Mouse (Mus musculus) intestine, embryonic 14.5 days (tissue): ENCODE data around the gene Pkig. TPM values are rescaled to one million over a fixed set of nuclear protein-coding genes. Genes with fewer than 3 reads are reported as not detected.

Source experiments
- ATAC-seq: fragments of 200-750 bp; cut with Nextera tagmentation; replicated peaks from 2 replicates; pipeline ENCODE4 v1.8.0; 2017; ENCODE audit warnings: low read depth, moderate number of reproducible peaks, moderate TSS enrichment, moderate library complexity; ENCODE audit not compliant: low FRiP score, low TSS enrichment
- DNase-seq: peaks from one replicate; pipeline ENCODE4 v3.0.0-alpha.2; 2018; ENCODE audit warnings: low spot score
- H3K27ac ChIP-seq: fragments of 300-500 bp; sonication (generic); 2 replicates; pipeline ENCODE4 v1.5.1; 2014; ENCODE audit warnings: low read depth, mild to moderate bottlenecking, control low read depth
- H3K27me3 ChIP-seq: fragments of 300-500 bp; sonication (generic); replicated peaks from 2 replicates; pipeline ENCODE4 v1.6.1; 2014; ENCODE audit warnings: low read length, control low read depth; ENCODE audit not compliant: control insufficient read depth, insufficient read depth
- H3K36me3 ChIP-seq: fragments of 300-500 bp; sonication (generic); 2 replicates; pipeline ENCODE4 v1.6.1; 2014; ENCODE audit warnings: low read length, control low read depth; ENCODE audit not compliant: control insufficient read depth, insufficient read depth
- H3K4me1 ChIP-seq: fragments of 300-500 bp; sonication (generic); replicated peaks from 2 replicates; pipeline ENCODE4 v1.6.1; 2014; ENCODE audit warnings: low read length, control low read depth, mixed read lengths; ENCODE audit not compliant: control insufficient read depth, insufficient read depth
- H3K4me2 ChIP-seq: fragments of 300-500 bp; sonication (generic); 2 replicates; pipeline ENCODE4 v1.6.1; 2014; ENCODE audit warnings: low read length
- H3K4me3 ChIP-seq: fragments of 300-500 bp; sonication (generic); 2 replicates; pipeline ENCODE4 v1.5.1; 2014; ENCODE audit warnings: low read depth, low read length, control low read depth, mixed read lengths
- H3K9ac ChIP-seq: fragments of 300-500 bp; sonication (generic); 2 replicates; pipeline ENCODE4 v1.6.1; 2014; ENCODE audit warnings: mild to moderate bottlenecking, low read length
- H3K9me3 ChIP-seq: fragments of 300-500 bp; sonication (generic); 2 replicates; pipeline ENCODE4 v1.6.1; 2016; ENCODE audit warnings: low read length, control low read depth; ENCODE audit not compliant: control insufficient read depth
- WGBS: fragments of 180-500 bp; shearing (Covaris S2); extraction: QIAGEN DNeasy Blood & Tissue Kit; methylation state at CpG from one replicate; pipeline ENCODE4 v1.1.7; 2014; 5-methylcytosine and 5-hydroxymethylcytosine counted together
- polyA plus RNA-seq: library from polyadenylated mRNA; unstranded; fragments of >200 nt; fragmentation: Nextera tagmentation; extraction: Ambion mirVana; gene quantifications from 2 replicates; pipeline ENCODE4 v1.2.1, GENCODE M21; 2014

Gene Pkig
- polyA plus RNA-seq, 1 experiment from 2014 or later: 130 TPM

DNA sequence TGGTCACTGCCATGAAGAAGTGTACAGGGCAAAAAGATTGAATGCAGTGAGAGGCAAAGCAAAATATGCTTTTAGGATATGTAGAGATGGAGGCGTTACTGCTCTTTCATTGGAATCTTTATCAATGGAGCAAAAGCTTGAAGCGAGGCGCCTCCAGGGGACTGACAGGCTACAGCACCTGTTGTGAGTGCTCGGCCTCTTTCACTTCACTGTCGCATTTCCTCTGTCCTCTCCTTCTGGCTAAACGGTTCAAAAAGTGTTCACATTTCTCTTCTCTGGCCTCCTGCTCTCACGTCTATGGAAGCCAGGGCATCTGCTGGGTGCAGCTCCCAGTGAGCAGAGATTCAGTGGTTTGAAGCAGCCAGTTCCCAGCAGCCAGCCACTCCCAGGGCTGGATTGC, 44.2 kb downstream of the Pkig start:
- DNase-seq: no peak
- H3K4me2 ChIP-seq: no peak overlapping the region
- no peaks in the 10 kb centered on the region for H3K36me3 ChIP-seq
- no peaks in the 10 kb centered on the region for H3K27me3 ChIP-seq
- H3K27ac ChIP-seq: no peak overlapping the region
- H3K9ac ChIP-seq: no peak overlapping the region
- no peak overlapping the region for H3K4me3 ChIP-seq
- peaks cover 14% of the 10 kb centered on the region for H3K4me1 ChIP-seq
- H3K9me3 ChIP-seq: no peaks in the 10 kb centered on the region
- ATAC-seq: no peak
- 71% methylated on average over 7 of the region's 7 CpGs for WGBS

DNA sequence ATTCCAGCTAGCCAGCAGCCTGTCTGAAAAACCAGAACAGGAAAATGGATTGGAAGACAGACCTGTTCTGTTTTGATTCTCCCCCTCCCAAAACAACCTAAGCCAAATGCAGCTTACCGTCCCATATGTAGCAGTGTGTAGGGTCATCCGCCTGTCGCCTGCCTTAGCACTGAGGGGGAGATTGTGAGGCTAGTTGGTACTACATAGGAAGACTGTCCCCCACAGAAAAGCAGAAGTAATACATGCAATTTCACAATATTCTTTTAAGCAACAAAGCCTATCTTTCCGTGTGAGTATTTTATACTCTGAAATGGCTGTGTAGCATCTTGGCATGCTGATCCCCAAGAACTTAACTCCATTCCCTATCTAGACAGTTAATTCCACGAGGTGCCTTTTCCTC, 44.7 kb downstream of the Pkig start:
- ATAC-seq (no peak), DNase-seq (no peak)
- Histone ChIP-seq H3K4me2 (no peak overlapping the region), H3K4me3 (no peak overlapping the region), H3K36me3 (no peaks in the 10 kb centered on the region), H3K27me3 (no peaks in the 10 kb centered on the region), H3K27ac (no peak overlapping the region), H3K9ac (no peak overlapping the region), H3K4me1 (peaks cover 9% of the 10 kb centered on the region), H3K9me3 (no peaks in the 10 kb centered on the region)
- 70% methylated on average over 5 of the region's 5 CpGs for WGBS

DNA sequence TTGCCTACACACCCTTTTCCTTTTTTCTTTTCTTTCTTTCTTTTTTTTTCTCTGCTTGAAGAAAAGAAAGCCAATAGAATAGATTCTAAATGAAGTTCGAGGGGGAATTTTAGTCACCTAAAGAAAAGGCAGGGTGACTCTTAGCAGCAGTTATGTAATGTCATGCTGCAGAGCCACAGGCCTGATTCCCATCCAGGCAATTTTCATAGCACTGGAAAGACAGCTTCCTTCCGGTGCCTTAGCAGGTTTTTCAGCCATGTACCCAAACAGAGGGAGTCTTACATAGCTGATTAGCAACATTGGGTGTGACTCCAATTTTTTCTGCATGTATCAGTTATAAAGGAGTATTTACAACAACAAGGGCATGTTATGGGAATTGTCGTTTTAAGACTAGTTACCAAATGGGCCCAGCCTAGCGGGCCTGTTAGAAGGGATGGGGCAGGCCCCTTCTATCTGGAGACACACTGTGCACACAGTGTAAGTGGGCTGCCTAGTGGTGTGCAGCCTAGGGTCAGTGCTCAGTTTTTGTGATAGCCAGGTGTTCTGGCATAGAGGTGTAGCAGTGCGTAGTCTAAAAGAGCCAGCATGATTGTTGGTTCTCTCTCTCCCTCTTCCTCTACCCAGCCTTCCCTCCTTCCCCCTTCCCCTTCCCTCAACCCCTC, 45.5 kb downstream of the Pkig start:
- ATAC-seq: no peak
- Histone ChIP-seq H3K4me3 (no peak overlapping the region), H3K9ac (no peak overlapping the region), H3K4me2 (no peak overlapping the region), H3K27me3 (no peaks in the 10 kb centered on the region), H3K36me3 (no peaks in the 10 kb centered on the region), H3K4me1 (peaks cover 1% of the 10 kb centered on the region; the same call in 1 of the 2 replicates), H3K9me3 (no peaks in the 10 kb centered on the region), H3K27ac (no peak overlapping the region)
- no peak for DNase-seq
- WGBS: 83% methylated on average over 5 of the region's 5 CpGs

- no peaks in the 10 kb centered on the region for H3K36me3 ChIP-seq
- DNase-seq: no peak
- no peak overlapping the region for H3K4me3 ChIP-seq
- no peaks in the 10 kb centered on the region for H3K27me3 ChIP-seq
- no peak overlapping the region for H3K27ac ChIP-seq
- no peak for ATAC-seq
- H3K9me3 ChIP-seq: no peaks in the 10 kb centered on the region
- no peak overlapping the region for H3K9ac ChIP-seq
- 0 out of 2 replicates have a peak, but pooled peaks cover 3% of the 10 kb centered on the region for H3K4me1 ChIP-seq
- no peak overlapping the region for H3K4me2 ChIP-seq
- WGBS: 89% methylated on average over 5 of the region's 5 CpGs
These were observed 50.1 kb downstream of the Pkig start for GRCm38 (mm10) chr2:163708321-163708720.

DNA sequence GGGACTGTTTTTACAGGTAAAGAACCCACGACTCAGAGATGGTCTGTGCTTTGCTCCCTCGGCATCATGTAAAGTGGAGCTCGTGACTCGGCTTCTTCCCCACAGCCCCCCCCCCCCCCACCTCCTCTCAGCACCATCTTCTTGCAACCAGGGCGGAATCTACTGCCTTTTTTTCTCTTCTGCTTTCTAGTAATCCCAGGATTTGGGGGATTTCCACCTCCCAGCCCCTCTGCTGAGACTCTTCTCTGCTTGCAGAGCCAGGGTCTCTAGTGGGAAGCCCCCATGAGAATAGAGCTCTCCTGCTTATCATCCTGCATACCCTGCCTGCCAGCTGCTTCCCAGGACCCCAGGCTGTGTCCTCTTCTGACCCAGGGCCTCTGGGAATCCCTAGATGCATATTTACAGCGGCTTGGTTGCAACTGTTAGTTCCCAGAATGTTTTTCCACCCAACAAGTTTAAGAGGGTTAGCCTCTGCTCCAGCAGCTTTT, 50.6 kb downstream of the Pkig start:
- Histone ChIP-seq H3K27me3 (no peaks in the 10 kb centered on the region), H3K9ac (no peak overlapping the region), H3K36me3 (no peaks in the 10 kb centered on the region), H3K9me3 (no peaks in the 10 kb centered on the region), H3K4me2 (no peak overlapping the region), H3K27ac (no peak overlapping the region), H3K4me3 (no peak overlapping the region), H3K4me1 (0 out of 2 replicates have a peak, but pooled peaks cover 3% of the 10 kb centered on the region)
- no peak for DNase-seq
- ATAC-seq: no peak
- 90% methylated on average over 6 of the region's 6 CpGs for WGBS

GRCm38 (mm10) chr2:163710000-163710399, 51.8 kb downstream of the Pkig start:
- no peak overlapping the region for H3K9ac ChIP-seq
- no peak overlapping the region for H3K4me3 ChIP-seq
- H3K27me3 ChIP-seq: no peaks in the 10 kb centered on the region
- H3K9me3 ChIP-seq: no peaks in the 10 kb centered on the region
- WGBS: 90% methylated on average over 9 of the region's 9 CpGs
- H3K4me2 ChIP-seq: no peak overlapping the region
- no peak for ATAC-seq
- H3K4me1 ChIP-seq: 0 out of 2 replicates have a peak, but pooled peaks cover 3% of the 10 kb centered on the region
- no peaks in the 10 kb centered on the region for H3K36me3 ChIP-seq
- no peak overlapping the region for H3K27ac ChIP-seq
- DNase-seq: no peak

GRCm38 (mm10) chr2:163710606-163711159, 52.5 kb downstream of the Pkig start:
- 73% methylated on average over 5 of the region's 5 CpGs for WGBS
- Histone ChIP-seq H3K4me3 (no peak overlapping the region), H3K4me2 (no peak overlapping the region), H3K9ac (no peak overlapping the region), H3K36me3 (no peaks in the 10 kb centered on the region), H3K4me1 (0 out of 2 replicates have a peak, but pooled peaks cover 3% of the 10 kb centered on the region), H3K9me3 (no peaks in the 10 kb centered on the region), H3K27ac (no peak overlapping the region), H3K27me3 (no peaks in the 10 kb centered on the region)
- no peak for DNase-seq
- no peak for ATAC-seq

GRCm38 (mm10) chr2:163711368-163711868, 53.2 kb downstream of the Pkig start:
- ATAC-seq (no peak), DNase-seq (no peak)
- Histone ChIP-seq H3K4me3 (no peak overlapping the region), H3K4me2 (no peak overlapping the region), H3K4me1 (peaks cover 4% of the 10 kb centered on the region; the same call in 1 of the 2 replicates), H3K9me3 (no peaks in the 10 kb centered on the region), H3K9ac (no peak overlapping the region), H3K27me3 (no peaks in the 10 kb centered on the region), H3K27ac (no peak overlapping the region), H3K36me3 (no peaks in the 10 kb centered on the region)
- 91% methylated on average over 8 of the region's 8 CpGs for WGBS
